Mouse (Mus musculus) C2C12 (cell line): ENCODE results near the gene Hfe.

Experiments
- CEBPB ChIP-seq: IDR thresholded peaks from one replicate; pipeline ENCODE4 v1.6.1; 2011; ENCODE audit warnings: low read depth, mild to moderate bottlenecking, control low read depth, moderate library complexity
- CTCF ChIP-seq: IDR thresholded peaks from one replicate; pipeline ENCODE4 v1.5.1; 2011; ENCODE audit not compliant: control insufficient read depth, insufficient read depth, insufficient read length
- MAX ChIP-seq: IDR thresholded peaks from one replicate; pipeline ENCODE4 v1.6.1; 2011; ENCODE audit warnings: mild to moderate bottlenecking, control low read depth
- MYOD1 ChIP-seq: IDR thresholded peaks from one replicate; pipeline ENCODE4 v1.6.1; 2011; ENCODE audit warnings: low read depth; ENCODE audit not compliant: control insufficient read depth, insufficient read length
- USF1 ChIP-seq: IDR thresholded peaks from one replicate; pipeline ENCODE4 v1.6.1; 2011; ENCODE audit warnings: low read depth, mild to moderate bottlenecking, control low read depth, moderate library complexity

DNA sequence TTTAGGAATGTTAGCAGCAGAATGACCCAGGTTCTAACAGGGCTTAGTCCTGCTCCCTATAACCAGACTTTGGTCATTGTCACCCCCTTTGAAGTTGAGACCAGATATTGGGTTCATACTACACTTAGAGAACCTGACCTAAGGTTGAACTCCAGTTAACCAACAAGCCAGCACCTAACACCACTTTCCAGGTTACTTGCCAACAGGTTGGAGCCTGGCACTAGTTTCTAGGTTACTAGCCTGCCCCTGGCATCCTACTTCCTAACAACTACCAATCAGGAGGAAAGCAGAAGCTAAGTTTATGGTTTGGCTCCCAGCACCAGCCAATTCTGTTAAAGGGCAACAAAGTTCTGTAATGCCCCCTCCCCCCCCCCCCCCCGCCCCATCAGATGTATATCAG lies 14.6 kb upstream of the Hfe start:
- TF ChIP-seq CTCF (no peak), MYOD1 (no peak), CEBPB (no peak), USF1 (no peak), MAX (no peak)
